Mouse (Mus musculus): ENCODE measurements around the gene F13a1.

- no peak for TF ChIP-seq CTCF (IDR thresholded peaks at IDR 0.05)
- TF ChIP-seq EP300 (IDR thresholded peaks at IDR 0.05), result peak; percentile 49; the same call in 1 of the 2 replicates
Measured at GRCm38 (mm10) chr13:36896061-36896460, 154.0 kb downstream of the F13a1 start.
